Mouse (Mus musculus) MEL (cell line): ENCODE measurements around the gene Irak1.

Experiments used
- POLR2A ChIP-seq, 2 experiments: IDR thresholded peaks; 2 replicates each; pipeline ENCODE4 v1.6.1; 2011 to 2012; ENCODE audit warnings: low read length in 2 of 2, mild to moderate bottlenecking in 2 of 2, control low read depth in 1 of 2, improper control_type of control experiment in 1 of 2, low read depth in 1 of 2, moderate library complexity in 1 of 2; ENCODE audit not compliant: control insufficient read depth in 1 of 2, insufficient read depth in 1 of 2, poor library complexity in 1 of 2
- POLR2AphosphoS2 ChIP-seq: IDR thresholded peaks from 2 replicates; pipeline ENCODE4 v1.6.1; 2011; ENCODE audit warnings: low read length, improper control_type of control experiment

DNA sequence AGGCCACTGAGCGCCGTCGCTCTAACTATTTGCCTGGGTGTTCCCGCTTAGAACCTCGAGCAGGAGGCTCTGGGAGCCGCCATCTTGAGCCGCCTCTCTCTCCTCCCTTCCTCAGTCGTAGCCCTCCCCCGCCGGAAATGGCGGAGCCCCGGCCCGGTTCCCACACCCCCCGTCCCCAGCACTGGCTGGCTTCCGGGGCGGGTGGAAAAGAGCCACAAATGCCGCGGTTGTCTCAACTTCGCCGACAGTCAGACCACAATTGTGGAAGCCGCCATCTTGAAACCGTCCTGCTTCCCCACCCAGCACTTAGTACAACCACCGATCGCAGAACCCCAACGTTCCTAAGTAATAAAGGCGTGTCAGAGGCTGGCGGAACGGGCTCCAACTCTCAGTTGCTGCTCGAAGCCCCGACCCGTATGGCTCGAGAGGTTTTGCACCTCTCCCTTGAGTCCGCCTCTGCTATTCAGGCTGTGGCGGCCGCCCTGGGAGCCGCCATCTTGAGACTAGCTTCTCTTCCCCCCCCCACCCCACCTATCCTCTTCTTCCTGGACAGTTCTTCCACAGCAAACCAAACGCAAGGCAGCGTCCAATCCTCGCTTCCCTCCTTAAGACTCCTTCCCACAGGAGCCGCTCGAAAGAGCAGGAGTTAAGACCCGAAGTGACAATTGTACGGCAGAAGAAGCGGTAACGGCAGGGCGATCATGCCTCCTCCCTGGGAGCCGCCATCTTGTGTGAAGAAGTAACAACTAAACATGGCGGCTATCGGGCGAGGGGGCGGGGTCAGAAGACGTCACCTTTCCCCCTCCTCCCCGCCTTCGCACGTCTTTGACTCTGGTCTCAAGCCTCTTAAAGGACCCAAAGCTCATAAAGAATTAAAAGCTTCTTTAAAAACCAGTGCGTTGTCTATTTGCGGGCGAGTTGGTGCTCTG is 57.2 kb downstream of the Irak1 start, which contains the start of gene Hcfc1:
- TF ChIP-seq POLR2A (IDR thresholded peaks at IDR 0.05; ENCODE audit: control insufficient read depth in 1 of 2, insufficient read depth in 1 of 2, low read depth in 1 of 2, low read length in 2 of 2, poor library complexity in 1 of 2), result peak; percentile 33 to 37; a peak in 2 of 4 replicates
- TF ChIP-seq POLR2AphosphoS2, result no peak
